Mouse (Mus musculus) leukemia stem cell, adult 10-12 weeks (primary cell): ENCODE measurements around the gene Nenf. TPM values are rescaled to one million over a fixed set of nuclear protein-coding genes. Genes with fewer than 3 reads are reported as not detected.

Experiments used
- polyA plus RNA-seq: library from polyadenylated mRNA; stranded (reverse); fragments of >175 nt; gene quantifications from 2 replicates; pipeline ENCODE4 v1.2.3, GENCODE M21; 2012; ENCODE audit warnings: low replicate concordance

Gene Nenf
- polyA plus RNA-seq: 55.9 and 80.9 TPM in 2 replicates

GRCm38 (mm10) chr1:191317591-191318196 lies at the start of gene Nenf:
Nenf (minus strand) TSS chr1:191318194.

DNA sequence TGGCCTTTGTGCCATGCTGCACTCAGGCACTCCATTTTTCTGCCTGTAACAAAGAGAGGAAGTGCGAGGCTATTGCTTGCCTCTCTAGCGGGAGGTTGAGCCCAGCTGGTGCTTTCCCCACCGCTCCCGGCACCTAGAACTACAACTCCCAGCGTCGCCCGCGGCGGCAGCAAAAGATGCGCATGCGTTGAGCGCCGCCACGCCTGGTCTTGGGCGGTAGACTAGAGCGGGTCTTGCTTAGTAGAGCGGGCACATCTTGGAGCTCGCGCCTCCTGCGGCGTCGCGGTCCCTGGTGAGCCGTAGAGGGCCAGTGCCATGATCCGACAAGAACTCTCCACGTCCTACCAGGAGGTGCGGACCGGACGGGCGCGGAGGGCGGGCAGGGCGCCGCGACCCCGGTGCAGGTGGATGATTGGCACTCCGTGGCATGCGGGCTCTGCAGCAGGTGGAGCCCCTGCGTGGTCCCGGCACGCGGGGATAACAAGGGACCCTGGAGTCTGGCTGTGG lies 7.8 kb upstream of the Nenf start, which contains the start of gene Tmem206:
Gene Tmem206, plus strand, starts transcription at position 187 of the 507 bp plus-strand sequence.

Other genes with a start within 250 kb of the Nenf start
- 5.5 and 11.2 TPM in 2 replicates for gene Batf3, start 220.3 kb downstream of the Nenf start, polyA plus RNA-seq
- not detected in 2 replicates for gene Fam71a, start 153.4 kb downstream of the Nenf start, polyA plus RNA-seq
- gene Atf3, start 100.2 kb downstream of the Nenf start, polyA plus RNA-seq: 0.36 and 0.78 TPM in 2 replicates
- gene Tmem206, start 7.7 kb upstream of the Nenf start, polyA plus RNA-seq: 3.9 and 5.3 TPM in 2 replicates
- 60.4 and 62.3 TPM in 2 replicates for gene Ppp2r5a, start 85.1 kb upstream of the Nenf start, polyA plus RNA-seq